In genomic region chr7:37024501-37025025, GRCm38 (mm10) we compare ENCODE assay signal across 25 mouse cellular contexts.
DNase-seq lines count a peak whose midpoint lies in the region; ATAC-seq lines count a peak whose summit lies in the region.
"Had no signal": no experiment of that assay in that cellular context is flagged by ENCODE, and none has a peak within 500 bp of the region (broad histone marks: within the 10 kb centered on the region; RNA-seq: fewer than 3 reads in every experiment).

No protein-coding gene starts in this region.

- H3K27me3 ChIP-seq in forebrain, embryonic 14.5 days (replicated peaks; ENCODE audit: control insufficient read depth, insufficient read depth, low read length): no peaks in the 10 kb centered on the region
- no peaks in the 10 kb centered on the region for H3K27me3 ChIP-seq in forebrain, embryonic 10.5 days (ENCODE audit: poor library complexity, severe bottlenecking)
- H3K27me3 ChIP-seq in heart, embryonic 15.5 days: no peaks in the 10 kb centered on the region
- H3K27me3 ChIP-seq: heart, embryonic 12.5 days; hindbrain, embryonic 13.5 days; kidney, embryonic 15.5 days; midbrain, embryonic 15.5 days; neural tube, embryonic 13.5 days had no signal

- no peaks in the 10 kb centered on the region for H3K4me1 ChIP-seq in forebrain, embryonic 14.5 days (ENCODE audit: control insufficient read depth, insufficient read depth, low read length)
- peaks cover 3% of the 10 kb centered on the region; the same call in 1 of the 2 replicates for H3K4me1 ChIP-seq in forebrain, embryonic 10.5 days
- no peaks in the 10 kb centered on the region for H3K4me1 ChIP-seq in heart, embryonic 15.5 days (replicated peaks)
- H3K4me1 ChIP-seq: heart, embryonic 12.5 days; midbrain, embryonic 15.5 days had no signal

- H3K36me3 ChIP-seq in forebrain, embryonic 14.5 days (ENCODE audit: control insufficient read depth, insufficient read depth, low read length): no peaks in the 10 kb centered on the region
- H3K36me3 ChIP-seq in forebrain, embryonic 10.5 days (replicated peaks): no peaks in the 10 kb centered on the region
- H3K36me3 ChIP-seq in heart, embryonic 15.5 days: no peaks in the 10 kb centered on the region
- H3K36me3 ChIP-seq: heart, embryonic 12.5 days; hindbrain, embryonic 13.5 days; kidney, embryonic 15.5 days; midbrain, embryonic 15.5 days; neural tube, embryonic 13.5 days had no signal

- H3K27ac ChIP-seq in forebrain, embryonic 14.5 days (ENCODE audit: low read depth, low read length): no peak overlapping the region
- H3K27ac ChIP-seq in forebrain, embryonic 10.5 days: no peak overlapping the region
- no peak overlapping the region for H3K27ac ChIP-seq in heart, embryonic 15.5 days
- H3K27ac ChIP-seq: hindbrain, embryonic 13.5 days; kidney, embryonic 15.5 days; macrophage; midbrain, embryonic 15.5 days; neural tube, embryonic 13.5 days; stomach, postnatal 0 days had no signal

- ATAC-seq in forebrain, embryonic 14.5 days: peak; percentile 52; the same call in 1 of the 2 replicates
- peak; percentile 22; the same call in 1 of the 2 replicates for ATAC-seq in heart, embryonic 15.5 days (replicated peaks; ENCODE audit: insufficient number of reproducible peaks, insufficient read depth, low FRiP score, low read depth)
- ATAC-seq: activated CD4-positive, CD25-positive, alpha-beta regulatory T cell, adult 4 months; liver, postnatal 0 days; lung, postnatal 0 days; midbrain, embryonic 15.5 days had no signal

- WGBS in forebrain, embryonic 14.5 days: 82% methylated on average over 7 of the region's 7 CpGs
- WGBS in forebrain, embryonic 10.5 days: 92% methylated on average over 7 of the region's 7 CpGs
- 85% methylated on average over 7 of the region's 7 CpGs for whole genome bisulfite sequencing in heart, embryonic 15.5 days

- H3K9ac ChIP-seq in forebrain, embryonic 14.5 days (ENCODE audit: low read length): no peak overlapping the region
- H3K9ac ChIP-seq in heart, embryonic 15.5 days: no peak overlapping the region
- H3K9ac ChIP-seq: heart, embryonic 12.5 days; hindbrain, embryonic 13.5 days; kidney, embryonic 15.5 days; liver, postnatal 0 days; midbrain, embryonic 15.5 days; neural tube, embryonic 13.5 days had no signal

- DNase-seq in forebrain, embryonic 14.5 days (ENCODE audit: low spot score): peak; percentile 39
- DNase-seq in forebrain, embryonic 10.5 days (ENCODE audit: extremely low spot score, low spot score): no peak
- DNase-seq in heart, postnatal 25 days (ENCODE audit: low spot score): no peak
- DNase-seq in left cerebral cortex, postnatal 36 days (ENCODE audit: low spot score in 2 of 2): peak; percentile 10 to 26
- DNase-seq in left cerebral cortex, adult 11 months (ENCODE audit: low spot score): no peak
- peak; percentile 64 for DNase-seq in telencephalon, adult 2 months (ENCODE audit: low read depth, low spot score)
- DNase-seq in ovary, postnatal 14 days (ENCODE audit: low spot score): no peak
- DNase-seq: adrenal gland, adult 8-10 months; gastrocnemius, postnatal 14 days; heart, adult 18-20 months; heart, postnatal 14 days; kidney, adult 11 months; kidney, postnatal 36 days; liver, postnatal 0 days had no signal

- H3K4me2 ChIP-seq in forebrain, embryonic 14.5 days (ENCODE audit: low read length): no peak overlapping the region
- H3K4me2 ChIP-seq in heart, embryonic 15.5 days: no peak overlapping the region
- H3K4me2 ChIP-seq: heart, embryonic 12.5 days; hindbrain, embryonic 13.5 days; kidney, embryonic 15.5 days; midbrain, embryonic 15.5 days; neural tube, embryonic 13.5 days had no signal

- H3K4me3 ChIP-seq in forebrain, embryonic 14.5 days (ENCODE audit: low read depth, low read length): no peak overlapping the region
- no peak overlapping the region for H3K4me3 ChIP-seq in forebrain, embryonic 10.5 days
- H3K4me3 ChIP-seq in heart, embryonic 15.5 days: no peak overlapping the region
- H3K4me3 ChIP-seq: heart, embryonic 12.5 days; hindbrain, embryonic 13.5 days; kidney, embryonic 15.5 days; midbrain, embryonic 15.5 days; myocyte; neural tube, embryonic 13.5 days had no signal

- intact Hi-C loops in heart, postnatal 25 days (cut with DNase I): no loop called here
- intact Hi-C loops in left cerebral cortex, postnatal 36 days (cut with DNase I): no loop called here

- H3K9me3 ChIP-seq in forebrain, embryonic 14.5 days (replicated peaks; ENCODE audit: control insufficient read depth, low read length): no peaks in the 10 kb centered on the region
- H3K9me3 ChIP-seq in forebrain, embryonic 10.5 days: peaks cover 6% of the 10 kb centered on the region; the same call in 1 of the 2 replicates
- H3K9me3 ChIP-seq in heart, embryonic 15.5 days (replicated peaks): no peaks in the 10 kb centered on the region
- H3K9me3 ChIP-seq: heart, embryonic 12.5 days; hindbrain, embryonic 13.5 days; kidney, embryonic 15.5 days; midbrain, embryonic 15.5 days; neural tube, embryonic 13.5 days had no signal

Comparison
In these comparisons a context has a peak if more than half of its experiments do, and no peak if none do; other contexts are left out.
1. DNase-seq: peak in forebrain, embryonic 14.5 days (single experiment), left cerebral cortex, postnatal 36 days (2 of 2) and telencephalon, adult 2 months (single experiment); none in forebrain, embryonic 10.5 days (single experiment), heart, postnatal 25 days (single experiment), left cerebral cortex, adult 11 months (single experiment) and ovary, postnatal 14 days (single experiment).